Mouse (Mus musculus): Measurements from ENCODE around the gene Pih1d1. TPM values are rescaled to one million over a fixed set of nuclear protein-coding genes. Genes with fewer than 3 reads are reported as not detected.

Pih1d1 gene
- 10 to 100 TPM; 40.7 to 42.0 TPM for total RNA-seq (2023)

GRCm38 (mm10) chr7:45154096-45154992, at the start of gene Pih1d1, which contains the start of gene Aldh16a1:
Gene Pih1d1 (plus strand): TSS chr7:45154303.
Gene Aldh16a1 (minus strand): TSS chr7:45154584.

DNA sequence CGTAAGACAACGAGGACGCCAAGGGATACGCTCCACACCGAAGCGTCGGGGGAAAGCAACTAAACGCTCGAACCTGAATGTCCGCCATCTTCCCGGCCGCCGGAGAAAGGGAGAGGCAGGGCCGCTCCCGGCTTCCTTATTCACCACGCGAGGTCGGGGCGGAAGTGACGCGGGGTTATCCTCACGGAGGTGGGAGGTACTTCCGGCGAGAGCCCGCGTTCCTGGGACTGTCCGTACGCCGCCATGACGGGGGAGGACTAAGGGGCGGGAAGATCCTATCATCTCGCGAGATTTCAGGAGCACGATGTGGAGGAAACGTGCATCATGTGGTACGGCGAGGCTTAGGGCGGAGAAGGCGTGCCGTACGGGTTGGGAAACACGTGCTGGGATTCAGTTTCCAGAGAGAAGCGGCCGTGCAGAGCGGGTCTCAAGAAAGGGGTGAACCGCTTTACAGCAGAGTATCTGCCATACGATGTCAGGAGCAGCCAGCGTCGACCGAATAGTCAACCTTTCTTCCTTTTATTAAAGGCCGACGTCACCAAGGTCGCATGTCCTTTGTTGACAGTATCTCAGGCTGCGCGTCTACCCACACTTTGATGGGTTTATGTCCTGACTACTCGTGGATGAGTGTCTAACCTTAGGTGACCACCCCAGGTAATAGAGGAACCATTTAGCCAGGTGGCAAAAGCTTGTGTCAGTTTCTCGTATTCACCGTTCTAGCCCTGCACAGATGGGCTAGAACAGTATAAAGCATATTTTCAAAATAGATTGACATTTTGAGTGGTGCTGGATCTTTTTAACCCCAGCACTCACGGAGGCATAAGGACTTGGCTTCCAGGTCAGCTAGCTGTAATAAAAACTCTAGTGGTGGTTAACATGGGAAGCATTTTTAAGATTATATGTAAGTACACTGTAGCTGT, 29.6 kb upstream of the Pih1d1 start, which contains the start of gene Rps11:
Gene Rps11, minus strand, starts transcription at position 216 of the 920 bp plus-strand sequence.

DNA sequence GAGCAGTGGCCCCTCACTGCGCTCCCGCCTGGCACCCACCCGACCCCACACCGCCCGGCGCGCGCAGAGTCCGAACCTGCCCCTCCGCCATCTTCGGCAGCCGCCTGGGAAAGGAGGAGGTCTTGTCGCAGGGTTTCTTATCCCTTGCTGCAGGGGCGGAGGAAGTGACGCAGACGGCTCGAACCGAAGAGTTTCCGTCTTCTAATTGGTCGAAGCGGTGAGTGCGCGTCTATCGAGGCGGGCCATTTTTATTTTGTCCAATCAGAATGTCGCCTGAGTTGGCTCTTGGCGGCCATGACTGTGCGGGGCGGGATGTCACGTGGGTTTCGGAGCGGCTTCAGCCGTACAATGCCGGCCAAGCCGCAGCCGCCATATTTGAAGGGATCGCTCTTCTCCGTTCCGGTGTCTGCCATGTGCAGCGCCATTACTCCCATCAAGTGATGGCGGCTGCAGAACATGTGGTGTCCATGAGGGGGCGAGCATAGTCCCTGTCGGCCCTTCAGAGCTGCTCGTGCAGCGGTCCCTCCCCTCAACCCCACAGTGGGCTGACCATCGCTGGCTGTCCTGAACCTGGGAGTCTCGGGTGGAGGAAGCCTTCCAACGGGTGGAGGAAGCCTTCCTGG, 25.4 kb upstream of the Pih1d1 start, which contains the start of gene Rpl13a:
Gene Rpl13a, minus strand, starts transcription at position 138 of the 623 bp plus-strand sequence.

GRCm38 (mm10) chr7:45135993-45136567, 18.0 kb upstream of the Pih1d1 start, which contains the start of the genes Gm45713 and Flt3l:
Gene Gm45713 (minus strand): TSS chr7:45136231.
Gene Flt3l (minus strand): TSS chr7:45136432.

DNA sequence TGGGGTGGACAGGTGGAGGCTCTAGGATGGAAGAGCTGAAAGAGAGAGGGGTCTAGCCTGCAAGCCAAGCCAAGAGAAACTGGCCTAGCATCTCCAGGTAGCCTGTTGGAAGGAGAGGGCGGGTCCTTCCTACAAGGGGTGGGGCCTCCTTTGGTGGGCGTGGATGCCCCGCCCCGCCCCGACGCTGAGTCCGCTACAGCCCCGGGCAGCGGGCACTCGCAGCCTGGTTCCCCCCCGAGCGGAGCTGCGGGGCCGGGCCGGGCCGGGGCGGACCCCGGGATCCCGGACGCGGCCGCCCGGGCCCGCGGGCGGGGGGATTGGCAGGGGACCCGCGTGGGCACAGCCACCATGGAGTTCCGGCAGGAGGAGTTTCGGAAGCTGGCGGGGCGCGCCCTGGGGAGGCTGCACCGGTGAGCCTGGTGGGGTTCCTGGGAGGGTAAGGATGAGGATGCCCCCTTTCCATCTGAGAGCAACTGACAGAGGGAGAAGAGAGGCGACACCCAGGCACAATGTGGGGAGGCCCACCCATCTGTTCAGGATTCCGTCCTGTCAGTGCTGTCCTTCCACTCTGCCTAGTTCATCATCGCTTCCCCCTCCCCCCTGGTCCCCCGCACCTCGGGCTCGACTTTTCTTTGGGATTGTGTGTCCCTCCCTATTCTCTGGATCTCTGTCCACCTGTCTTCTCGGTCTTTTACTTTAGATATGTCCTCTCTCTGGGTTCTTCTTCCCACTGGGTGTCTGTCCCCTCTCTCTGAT, 9.8 kb downstream of the Pih1d1 start, which contains the start of gene Slc17a7:
Gene Slc17a7, plus strand, starts transcription at position 215 of the 756 bp plus-strand sequence.

DNA sequence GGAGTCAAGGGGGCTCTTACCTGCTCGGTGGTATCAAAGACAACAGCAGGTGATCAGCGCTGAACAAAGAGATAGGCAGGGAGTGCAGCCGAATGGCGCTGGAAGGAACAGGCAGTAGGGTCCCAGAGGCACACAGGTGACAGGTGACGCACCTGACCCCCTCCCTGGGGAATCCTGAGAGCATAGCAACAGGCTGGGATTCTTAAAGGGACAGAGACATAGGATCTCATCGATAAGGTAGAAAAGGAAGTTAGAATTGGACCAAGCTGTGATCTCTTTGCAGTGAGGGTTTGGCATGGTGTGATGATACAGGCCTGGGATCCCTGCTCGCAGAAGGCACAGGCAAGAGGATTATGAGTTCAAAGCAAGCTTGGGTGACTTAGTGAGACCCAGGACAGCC, 25.4 kb downstream of the Pih1d1 start, which contains the start of gene Gfy:
Gene Gfy, minus strand, starts transcription at position 101 of the 400 bp plus-strand sequence.

GRCm38 (mm10) chr7:45180896-45181477, 26.9 kb downstream of the Pih1d1 start, which contains the start of gene Pth2:
Gene Pth2 (plus strand): TSS chr7:45180995.

GRCm38 (mm10) chr7:45204380-45205143, 50.5 kb downstream of the Pih1d1 start, which contains the start of gene Ccdc155:
Gene Ccdc155 (minus strand): TSS chr7:45204892.

Other genes starting within 250 kb of the Pih1d1 start
- 10 to 100 TPM; 65.0 to 66.5 TPM for gene Ap2a1, start 224.8 kb upstream of the Pih1d1 start, total RNA-seq (2023)
- gene Tsks, start 211.1 kb upstream of the Pih1d1 start, total RNA-seq (2023), result not detected
- gene Cpt1c, start 179.5 kb upstream of the Pih1d1 start, total RNA-seq (2023), result 1 to 10 TPM in 1 of 2 experiments, under 1 TPM in 1; 0.63 to 2.0 TPM
- 10 to 100 TPM; 73.2 to 92.6 TPM for gene Prmt1, start 167.7 kb upstream of the Pih1d1 start, total RNA-seq (2023)
- 100 to 1,000 TPM in 1 of 2 experiments, 10 to 100 TPM in 1; 99.4 to 105 TPM for gene Irf3, start 156.7 kb upstream of the Pih1d1 start, total RNA-seq (2023)
- 10 to 100 TPM; 12.7 to 21.1 TPM for gene Bcl2l12, start 155.6 kb upstream of the Pih1d1 start, total RNA-seq (2023)
- 10 to 100 TPM; 79.7 to 88.3 TPM for gene Scaf1, start 137.9 kb upstream of the Pih1d1 start, total RNA-seq (2023)
- gene Rras, start 136.3 kb upstream of the Pih1d1 start, total RNA-seq (2023), result 100 to 1,000 TPM; 157 to 168 TPM
- gene Prr12, start 101.4 kb upstream of the Pih1d1 start, total RNA-seq (2023), result 10 to 100 TPM; 36.6 to 38.5 TPM
- 10 to 100 TPM; 43.8 to 49.1 TPM for gene Nosip, start 91.9 kb upstream of the Pih1d1 start, total RNA-seq (2023)
- gene Prrg2, start 91.6 kb upstream of the Pih1d1 start, total RNA-seq (2023), result 10 to 100 TPM; 14.4 to 16.2 TPM
- 1 to 10 TPM; 3.8 to 4.9 TPM for gene Rcn3, start 62.1 kb upstream of the Pih1d1 start, total RNA-seq (2023)
- gene Fcgrt, start 50.5 kb upstream of the Pih1d1 start, total RNA-seq (2023), result 100 to 1,000 TPM; 134 to 157 TPM
- 1,000 to 10,000 TPM; 2,292 to 2,480 TPM for gene Rps11, start 29.9 kb upstream of the Pih1d1 start, total RNA-seq (2023)
- gene Rpl13a, start 25.5 kb upstream of the Pih1d1 start, total RNA-seq (2023), result 1,000 to 10,000 TPM; 1,720 to 2,206 TPM
- gene Gm45713, start 18.1 kb upstream of the Pih1d1 start, total RNA-seq (2023), result not detected
- gene Flt3l, start 17.9 kb upstream of the Pih1d1 start, total RNA-seq (2023), result 10 to 100 TPM; 38.8 to 44.7 TPM
- 100 to 1,000 TPM; 133 to 144 TPM for gene Aldh16a1, start 281 bp downstream of the Pih1d1 start, total RNA-seq (2023)
- not detected for gene Slc17a7, start 9.6 kb downstream of the Pih1d1 start, total RNA-seq (2023)
- gene Gfy, start 25.3 kb downstream of the Pih1d1 start, total RNA-seq (2023), result not detected
- gene Pth2, start 26.7 kb downstream of the Pih1d1 start, total RNA-seq (2023), result not detected
- not detected for gene Ccdc155, start 50.6 kb downstream of the Pih1d1 start, total RNA-seq (2023)
- gene Dkkl1, start 57.8 kb downstream of the Pih1d1 start, total RNA-seq (2023), result 1 to 10 TPM in 1 of 2 experiments, under 1 TPM in 1; 0.71 to 1.8 TPM
- 1 to 10 TPM in 1 of 2 experiments, under 1 TPM in 1; 0.46 to 3.1 TPM for gene Tead2, start 61.5 kb downstream of the Pih1d1 start, total RNA-seq (2023)
- gene Cd37, start 84.8 kb downstream of the Pih1d1 start, total RNA-seq (2023), result 100 to 1,000 TPM; 153 to 162 TPM
- gene Slc6a16, start 86.8 kb downstream of the Pih1d1 start, total RNA-seq (2023), result not detected
- gene Slc6a21, start 123.2 kb downstream of the Pih1d1 start, total RNA-seq (2023), result under 1 TPM in 1 of 2 experiments, not detected in 1; 0.27 TPM
- gene Trpm4, start 179.5 kb downstream of the Pih1d1 start, total RNA-seq (2023), result 10 to 100 TPM; 13.8 to 14.3 TPM
- not detected for gene Hrc, start 181.0 kb downstream of the Pih1d1 start, total RNA-seq (2023)
- under 1 TPM; 0.18 to 0.67 TPM for gene Ppfia3, start 212.7 kb downstream of the Pih1d1 start, total RNA-seq (2023)
- not detected for gene Lin7b, start 216.3 kb downstream of the Pih1d1 start, total RNA-seq (2023)
- 100 to 1,000 TPM; 372 to 402 TPM for gene Snrnp70, start 241.4 kb downstream of the Pih1d1 start, total RNA-seq (2023)